Mouse (Mus musculus) forebrain, embryonic 15.5 days (tissue): ENCODE data around the gene Foxn2. TPM values are rescaled to one million over a fixed set of nuclear protein-coding genes. Genes with fewer than 3 reads are reported as not detected.
"Not testable (repeated sequence)": the region's sequence is repeated elsewhere in the genome, so short reads cannot be mapped to it uniquely, and the experiment has no call there.

Experiments used
- ATAC-seq: fragments of 200-750 bp; cut with Nextera tagmentation; replicated peaks from 2 replicates; pipeline ENCODE4 v1.8.0; 2017; ENCODE audit warnings: mild to moderate bottlenecking, moderate TSS enrichment, moderate library complexity
- H3K27ac ChIP-seq: fragments of 300-500 bp; sonication (generic); replicated peaks from 2 replicates; pipeline ENCODE4 v1.5.1; 2015; ENCODE audit warnings: mild to moderate bottlenecking, inconsistent platforms
- H3K27me3 ChIP-seq: fragments of 300-500 bp; sonication (generic); 2 replicates; pipeline ENCODE4 v1.6.1; 2015; ENCODE audit warnings: inconsistent platforms
- H3K36me3 ChIP-seq: fragments of 300-500 bp; sonication (generic); 2 replicates; pipeline ENCODE4 v1.6.1; 2015; ENCODE audit warnings: mild to moderate bottlenecking, inconsistent platforms
- H3K4me1 ChIP-seq: fragments of 300-500 bp; sonication (generic); 2 replicates; pipeline ENCODE4 v1.6.1; 2015; ENCODE audit warnings: inconsistent platforms
- H3K4me2 ChIP-seq: fragments of 300-500 bp; sonication (generic); replicated peaks from 2 replicates; pipeline ENCODE4 v1.6.1; 2015; ENCODE audit warnings: mild to moderate bottlenecking, inconsistent platforms
- H3K4me3 ChIP-seq: fragments of 300-500 bp; sonication (generic); 2 replicates; pipeline ENCODE4 v1.5.1; 2015; ENCODE audit warnings: mild to moderate bottlenecking, inconsistent platforms
- H3K9ac ChIP-seq: fragments of 300-500 bp; sonication (generic); replicated peaks from 2 replicates; pipeline ENCODE4 v1.6.1; 2015; ENCODE audit warnings: mild to moderate bottlenecking, inconsistent platforms
- H3K9me3 ChIP-seq: fragments of 300-500 bp; sonication (generic); 2 replicates; pipeline ENCODE4 v1.6.1; 2016; ENCODE audit warnings: inconsistent platforms
- WGBS: fragments of 180-500 bp; shearing (Covaris S2); methylation state at CpG from one replicate; pipeline ENCODE4 v1.1.7; 2015; ENCODE audit warnings: mixed read lengths; 5-methylcytosine and 5-hydroxymethylcytosine counted together
- polyA plus RNA-seq: library from polyadenylated mRNA; unstranded; fragments of >200 nt; fragmentation: Nextera tagmentation; extraction: Ambion mirVana; gene quantifications from 2 replicates; pipeline ENCODE4 v1.2.1, GENCODE M21; 2015

The Foxn2 gene
- polyA plus RNA-seq, 1 experiment from 2014 or later, result 10.7 TPM

DNA sequence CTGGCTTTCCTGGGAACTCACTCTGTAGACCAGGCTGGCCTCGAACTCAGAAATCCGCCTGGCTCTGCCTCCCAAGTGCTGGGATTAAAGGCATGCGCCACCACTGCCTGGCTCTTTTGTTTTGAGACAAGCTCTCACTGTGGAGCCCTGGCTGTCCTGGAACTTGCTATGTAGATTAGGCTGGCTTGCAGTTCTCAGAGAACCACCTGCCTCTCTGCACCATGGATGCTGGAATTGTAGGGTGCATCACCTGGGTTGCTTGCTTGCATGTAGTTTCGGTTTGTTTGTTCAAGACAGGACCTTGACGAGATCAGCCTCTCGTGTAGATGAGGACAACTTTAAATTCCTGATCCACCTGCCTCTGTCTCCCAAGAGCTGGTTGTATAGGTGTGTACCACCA, 2.7 kb downstream of the Foxn2 start:
- Histone ChIP-seq H3K4me3 (no peak overlapping the region), H3K9me3 (no peaks in the 10 kb centered on the region), H3K4me2 (no peak overlapping the region), H3K36me3 (no peaks in the 10 kb centered on the region), H3K9ac (no peak overlapping the region), H3K4me1 (peaks cover 10% of the 10 kb centered on the region; the same call in 1 of the 2 replicates), H3K27me3 (no peaks in the 10 kb centered on the region), H3K27ac (no peak overlapping the region)
- no peak for ATAC-seq
- 79% methylated on average over 6 of the region's 6 CpGs for WGBS

DNA sequence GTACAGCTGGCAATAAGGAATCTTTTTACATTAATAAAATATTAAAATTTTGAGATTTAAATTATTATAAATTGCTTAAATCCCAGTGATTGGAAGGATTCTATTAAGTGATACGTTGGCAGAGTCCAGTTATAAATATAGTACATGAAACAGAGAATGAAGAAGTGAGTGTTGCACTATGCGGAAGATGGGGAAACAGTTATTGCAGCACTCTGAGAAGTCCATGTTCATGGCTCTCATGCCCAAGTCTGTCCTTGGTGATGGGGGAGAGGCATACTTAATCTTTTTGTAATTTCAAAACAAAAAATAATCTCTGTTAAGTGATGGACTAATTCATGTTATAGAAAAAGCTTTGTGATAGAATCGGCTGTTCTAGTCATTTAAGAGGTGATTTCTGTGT, 17.6 kb downstream of the Foxn2 start:
- Histone ChIP-seq H3K9ac (no peak overlapping the region), H3K4me1 (no peaks in the 10 kb centered on the region), H3K36me3 (no peaks in the 10 kb centered on the region), H3K27me3 (no peaks in the 10 kb centered on the region), H3K27ac (no peak overlapping the region), H3K4me2 (no peak overlapping the region), H3K9me3 (no peaks in the 10 kb centered on the region), H3K4me3 (no peak overlapping the region)
- ATAC-seq, result no peak
- WGBS, result 93% methylated on average over 3 of the region's 3 CpGs

DNA sequence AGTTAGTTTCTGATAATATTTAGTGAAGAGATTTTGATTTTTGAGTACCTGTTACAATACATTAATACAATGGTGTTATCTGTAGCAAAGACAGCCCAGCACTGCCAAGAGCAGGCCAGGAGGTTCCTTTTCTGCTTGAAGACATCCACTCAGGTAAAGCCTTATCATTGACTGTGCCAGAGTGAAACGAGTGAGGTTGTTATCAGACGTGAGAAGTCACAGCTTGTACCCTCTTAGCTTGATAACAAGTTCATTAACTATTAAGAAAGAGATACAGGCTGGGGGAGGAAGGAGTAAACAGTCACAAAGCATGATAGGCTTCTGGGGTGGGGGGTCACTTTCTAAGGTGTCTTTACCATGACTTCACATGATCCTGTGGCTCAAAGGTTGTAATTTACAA, 19.0 kb downstream of the Foxn2 start:
- ATAC-seq, result no peak
- no peaks in the 10 kb centered on the region for H3K27me3 ChIP-seq
- WGBS, result 72% methylated on average over 2 of the region's 2 CpGs
- no peak overlapping the region for H3K4me3 ChIP-seq
- no peaks in the 10 kb centered on the region for H3K9me3 ChIP-seq
- H3K9ac ChIP-seq, result no peak overlapping the region
- no peaks in the 10 kb centered on the region for H3K36me3 ChIP-seq
- H3K4me1 ChIP-seq, result no peaks in the 10 kb centered on the region
- H3K27ac ChIP-seq, result no peak overlapping the region
- no peak overlapping the region for H3K4me2 ChIP-seq

DNA sequence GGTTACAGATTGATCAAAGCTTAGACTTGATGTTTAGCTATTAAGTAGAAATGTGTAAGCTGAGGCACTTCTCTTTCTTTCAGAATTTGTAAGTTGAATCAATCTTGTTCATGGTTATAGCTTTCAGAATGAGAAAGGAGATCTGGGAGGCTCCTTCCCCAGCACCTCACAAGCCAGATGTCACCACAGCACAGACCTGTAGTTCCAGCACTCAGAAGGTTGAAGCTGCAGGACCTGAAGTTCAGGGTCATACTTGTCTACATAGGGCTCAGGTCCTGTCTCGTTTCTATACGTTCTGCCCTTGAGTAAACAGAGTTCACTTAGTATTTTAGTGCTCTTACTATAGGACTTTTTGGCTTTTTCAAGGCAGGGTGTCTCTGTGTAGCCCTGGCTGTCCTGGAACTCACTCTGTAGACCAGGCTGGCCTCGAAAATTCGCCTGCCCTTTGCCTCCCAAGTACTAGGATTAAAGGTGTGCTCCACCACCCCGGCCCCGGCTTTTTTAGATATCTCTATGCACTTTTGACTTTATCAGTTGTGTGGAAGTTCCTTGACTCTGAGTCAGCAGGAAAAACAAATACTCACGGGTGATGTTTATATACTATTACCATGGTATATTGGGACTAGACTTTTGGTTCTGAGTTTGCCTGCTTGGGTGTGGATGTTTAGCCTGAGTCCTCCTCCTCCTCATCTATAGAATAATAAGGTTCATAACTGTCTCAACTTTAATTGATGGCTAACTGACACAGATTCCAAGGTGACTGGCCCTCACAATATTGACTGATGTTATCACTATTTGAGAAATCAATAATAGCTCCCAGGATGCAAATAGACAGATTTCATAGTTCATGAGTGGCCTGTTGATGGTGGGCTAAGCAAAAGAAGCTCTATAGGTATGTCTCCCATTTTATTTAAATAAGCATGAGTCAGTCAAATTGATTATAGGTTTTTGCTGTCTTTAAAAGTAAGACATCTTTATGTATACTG, 19.7 kb downstream of the Foxn2 start:
- ATAC-seq, result no peak
- Histone ChIP-seq H3K36me3 (no peaks in the 10 kb centered on the region), H3K4me2 (no peak overlapping the region), H3K9ac (no peak overlapping the region), H3K4me1 (no peaks in the 10 kb centered on the region), H3K27me3 (no peaks in the 10 kb centered on the region), H3K9me3 (no peaks in the 10 kb centered on the region), H3K27ac (no peak overlapping the region), H3K4me3 (no peak overlapping the region)
- 93% methylated on average over 7 of the region's 7 CpGs for WGBS

DNA sequence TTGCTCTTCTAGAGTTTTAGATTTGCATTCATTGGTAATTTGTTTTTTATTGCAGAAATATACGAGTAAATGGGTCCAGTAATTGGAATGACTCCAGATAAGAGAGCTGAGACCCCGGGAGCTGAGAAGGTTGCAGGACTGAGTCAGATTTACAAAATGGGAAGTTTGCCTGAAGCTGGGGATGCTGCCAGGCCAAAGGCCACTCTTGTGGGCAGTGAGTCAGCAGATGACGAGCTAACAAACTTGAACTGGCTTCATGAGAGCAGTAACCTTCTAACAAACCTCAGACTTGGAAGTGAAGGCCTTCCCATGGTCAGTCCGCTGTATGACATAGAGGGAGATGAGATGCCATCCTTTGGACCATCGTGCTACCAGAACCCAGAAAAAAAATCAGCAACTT, 22.1 kb downstream of the Foxn2 start:
- Histone ChIP-seq H3K36me3 (no peaks in the 10 kb centered on the region), H3K4me2 (no peak overlapping the region), H3K4me3 (no peak overlapping the region), H3K9ac (no peak overlapping the region), H3K27me3 (no peaks in the 10 kb centered on the region), H3K4me1 (no peaks in the 10 kb centered on the region), H3K27ac (no peak overlapping the region), H3K9me3 (no peaks in the 10 kb centered on the region)
- ATAC-seq, result no peak
- 82% methylated on average over 5 of the region's 5 CpGs for WGBS

DNA sequence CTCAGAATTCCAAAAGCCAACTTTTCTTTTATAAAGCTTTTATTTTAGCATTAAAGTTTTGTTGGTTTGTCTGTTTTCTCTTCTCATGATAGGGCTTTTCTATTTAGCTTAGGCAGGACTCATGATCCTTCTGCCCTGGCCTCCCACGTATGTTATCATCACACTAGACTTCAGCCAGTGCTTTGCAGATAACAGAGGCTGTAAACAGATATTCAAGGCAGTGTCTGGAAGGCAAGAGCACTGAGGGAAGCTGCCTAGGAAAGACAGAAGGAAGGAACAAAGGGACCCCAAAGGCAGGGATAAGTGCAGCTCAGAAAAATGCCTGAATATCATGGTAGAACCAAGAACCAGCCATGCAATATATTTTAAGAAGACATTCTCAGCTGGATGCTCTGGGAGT, 26.1 kb downstream of the Foxn2 start:
- no peaks in the 10 kb centered on the region for H3K9me3 ChIP-seq
- no peak overlapping the region for H3K4me2 ChIP-seq
- no peaks in the 10 kb centered on the region; the same call in 1 of the 2 replicates for H3K36me3 ChIP-seq
- H3K27me3 ChIP-seq, result no peaks in the 10 kb centered on the region
- no peak for ATAC-seq
- H3K4me1 ChIP-seq, result no peaks in the 10 kb centered on the region
- no peak overlapping the region for H3K4me3 ChIP-seq
- 98% methylated on average over 1 of the region's 1 CpGs for WGBS
- no peak overlapping the region for H3K9ac ChIP-seq
- H3K27ac ChIP-seq, result no peak overlapping the region

DNA sequence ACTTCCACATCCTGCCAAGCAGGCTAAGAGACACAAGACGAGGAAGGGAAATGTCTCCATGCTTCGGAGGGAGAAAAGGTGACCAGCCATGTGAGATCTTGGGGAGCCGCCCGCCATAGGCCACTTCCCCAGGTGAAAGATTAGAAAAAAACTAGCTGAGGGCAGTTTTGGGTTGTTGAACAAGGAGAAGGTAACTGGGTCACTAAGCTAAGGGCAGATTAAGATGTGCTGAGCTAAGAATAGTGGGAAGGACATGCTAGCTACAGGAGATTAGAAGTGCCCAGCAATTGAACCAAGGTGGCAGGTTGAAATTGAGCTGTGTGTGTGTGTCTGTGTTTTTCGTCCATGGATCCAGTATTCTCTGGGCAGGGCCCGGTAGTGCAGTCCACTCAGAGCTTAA, 27.2 kb downstream of the Foxn2 start:
- ATAC-seq, result no peak
- no peak overlapping the region for H3K9ac ChIP-seq
- no peaks in the 10 kb centered on the region for H3K9me3 ChIP-seq
- 86% methylated on average over 6 of the region's 6 CpGs for WGBS
- no peak overlapping the region for H3K27ac ChIP-seq
- no peak overlapping the region for H3K4me2 ChIP-seq
- H3K36me3 ChIP-seq, result no peaks in the 10 kb centered on the region; the same call in 1 of the 2 replicates
- H3K4me3 ChIP-seq, result no peak overlapping the region
- H3K4me1 ChIP-seq, result no peaks in the 10 kb centered on the region
- H3K27me3 ChIP-seq, result no peaks in the 10 kb centered on the region

DNA sequence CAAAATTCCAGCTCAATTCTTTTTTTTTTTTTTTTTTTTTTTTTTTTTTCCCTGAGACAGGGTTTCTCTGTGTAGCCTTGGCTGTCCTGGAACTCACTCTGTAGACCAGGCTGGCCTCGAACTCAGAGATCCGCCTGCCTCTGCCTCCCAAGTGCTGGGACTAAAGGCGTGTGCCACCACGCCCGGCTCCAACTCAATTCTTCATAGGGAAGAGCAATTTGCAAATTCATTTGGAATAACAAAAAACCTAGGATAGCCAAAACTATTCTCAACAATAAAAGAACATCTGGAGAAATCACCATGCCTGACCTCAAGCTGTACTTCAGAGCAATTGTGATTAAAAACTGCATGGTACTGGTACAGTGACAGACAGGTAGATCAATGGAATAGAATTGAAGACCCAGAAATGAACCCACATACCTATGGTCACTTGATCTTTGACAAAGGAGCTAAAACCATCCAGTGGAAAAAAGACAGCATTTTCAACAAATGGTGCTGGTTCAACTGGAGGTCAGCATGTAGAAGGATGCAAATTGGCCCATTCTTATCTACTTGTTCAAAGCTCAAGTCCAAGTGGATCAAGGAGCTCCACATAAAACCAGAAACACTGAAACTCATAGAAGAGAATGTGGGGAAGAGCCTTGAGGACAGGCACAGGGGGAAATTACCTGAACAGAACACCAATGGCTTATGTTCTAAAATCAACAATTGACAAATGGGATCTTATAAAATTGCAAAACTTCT, 28.3 kb downstream of the Foxn2 start:
- WGBS, result over 99% methylated on average over 5 of the region's 5 CpGs
- ATAC-seq, H3K9me3 ChIP-seq: not testable (repeated sequence)

DNA sequence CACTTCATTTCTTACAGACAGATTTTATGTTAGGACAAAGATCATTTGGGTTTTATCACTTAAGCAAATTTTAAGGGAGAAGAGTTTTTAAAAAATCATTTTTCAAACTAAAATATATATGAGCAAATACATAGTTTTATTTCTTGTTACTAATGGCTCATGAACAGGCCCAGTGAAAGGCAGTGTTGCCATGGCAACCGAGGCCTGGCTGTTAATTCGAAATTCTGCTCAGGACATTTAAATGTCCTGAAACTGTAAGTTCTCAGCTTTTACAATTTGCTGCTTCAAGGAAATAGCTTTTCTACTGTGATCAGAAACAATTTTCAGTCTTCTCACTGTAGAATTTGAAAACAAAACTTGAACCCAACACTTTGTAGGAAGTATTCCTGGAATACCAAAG, 33.3 kb downstream of the Foxn2 start:
- no peak for ATAC-seq
- Histone ChIP-seq H3K4me3 (no peak overlapping the region), H3K4me1 (0 out of 2 replicates have a peak, but pooled peaks cover 5% of the 10 kb centered on the region), H3K9me3 (no peaks in the 10 kb centered on the region), H3K36me3 (no peaks in the 10 kb centered on the region; the same call in 1 of the 2 replicates), H3K4me2 (no peak overlapping the region), H3K9ac (no peak overlapping the region), H3K27me3 (no peaks in the 10 kb centered on the region), H3K27ac (no peak overlapping the region)
- WGBS, result 51% methylated on average over 2 of the region's 2 CpGs

More for the DNA sequence above, 28.3 kb downstream of the Foxn2 start:
- H3K4me2 ChIP-seq, H3K9ac ChIP-seq, H3K36me3 ChIP-seq, H3K27me3 ChIP-seq, H3K27ac ChIP-seq, H3K4me3 ChIP-seq, H3K4me1 ChIP-seq: not testable (repeated sequence)

DNA sequence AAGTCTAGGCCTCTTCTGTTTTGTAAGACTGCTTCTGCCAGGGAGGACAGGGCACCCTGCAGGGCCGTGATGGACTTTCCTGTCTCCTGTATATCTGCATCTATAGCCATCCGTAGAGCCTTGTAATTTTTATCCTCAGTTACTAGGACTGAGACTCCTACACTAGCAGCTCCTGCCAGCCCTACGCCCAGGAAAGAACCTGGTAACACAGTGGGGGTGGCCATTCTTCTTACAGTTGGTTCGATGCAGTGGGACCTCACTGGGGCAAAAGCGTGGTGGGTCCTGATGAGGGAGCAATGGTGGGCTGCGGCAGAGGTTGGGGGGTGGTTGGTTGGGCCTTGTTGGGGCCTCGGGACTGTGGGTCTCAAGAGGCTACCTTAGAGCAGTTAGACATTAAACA, 36.7 kb downstream of the Foxn2 start:
- H3K9me3 ChIP-seq, result no peaks in the 10 kb centered on the region
- 93% methylated on average over 7 of the region's 7 CpGs for WGBS
- no peak overlapping the region for H3K4me2 ChIP-seq
- H3K9ac ChIP-seq, result no peak overlapping the region
- H3K4me1 ChIP-seq, result 0 out of 2 replicates have a peak, but pooled peaks cover 5% of the 10 kb centered on the region
- H3K4me3 ChIP-seq, result no peak overlapping the region
- no peaks in the 10 kb centered on the region for H3K36me3 ChIP-seq
- ATAC-seq, result no peak
- no peak overlapping the region for H3K27ac ChIP-seq
- H3K27me3 ChIP-seq, result no peaks in the 10 kb centered on the region

DNA sequence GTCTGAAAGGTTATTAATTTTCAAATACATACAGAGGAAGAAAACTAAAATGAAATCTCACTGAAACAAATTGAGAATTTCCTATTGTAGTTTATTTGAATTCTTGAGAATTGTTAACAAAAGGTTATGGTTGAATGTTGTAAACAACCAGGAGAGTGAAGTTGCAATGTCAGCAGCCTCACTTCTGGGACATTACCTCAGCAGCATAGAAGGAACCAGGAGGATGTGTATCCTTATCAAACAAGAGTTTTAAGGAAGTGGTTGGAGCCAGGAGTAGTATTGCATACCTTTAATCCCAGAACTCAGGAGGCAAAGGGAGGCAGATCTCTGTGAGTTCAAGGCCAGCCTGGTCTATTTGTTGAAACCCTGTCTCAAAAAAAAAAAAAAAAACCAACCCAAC, 37.2 kb downstream of the Foxn2 start:
- Histone ChIP-seq H3K4me1 (0 out of 2 replicates have a peak, but pooled peaks cover 5% of the 10 kb centered on the region), H3K27ac (no peak overlapping the region)
- no peak for ATAC-seq

DNA sequence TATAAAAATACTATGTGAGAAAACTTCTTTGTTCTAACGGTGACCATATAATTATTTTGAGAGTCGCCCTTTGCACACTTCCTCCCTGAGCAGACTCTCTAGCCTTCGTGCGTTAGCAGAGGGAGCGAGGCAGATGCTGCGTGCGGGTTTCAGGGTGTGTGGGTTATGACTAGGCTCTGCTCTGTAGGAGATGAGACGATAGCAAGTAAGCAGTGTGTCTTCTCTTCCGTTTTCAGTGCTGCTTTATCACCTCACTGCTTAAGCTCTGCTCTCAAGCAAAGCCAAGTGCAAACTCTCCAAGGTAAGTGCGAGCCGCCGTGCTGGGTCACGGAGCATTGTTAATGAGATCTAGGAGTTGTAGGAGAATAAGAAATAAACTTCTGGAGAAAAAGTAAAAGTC, 38.5 kb downstream of the Foxn2 start:
- no peaks in the 10 kb centered on the region for H3K36me3 ChIP-seq
- no peaks in the 10 kb centered on the region for H3K9me3 ChIP-seq
- H3K4me3 ChIP-seq, result no peak overlapping the region
- H3K4me1 ChIP-seq, result no peaks in the 10 kb centered on the region
- no peak for ATAC-seq
- H3K27ac ChIP-seq, result no peak overlapping the region
- no peaks in the 10 kb centered on the region for H3K27me3 ChIP-seq
- H3K4me2 ChIP-seq, result no peak overlapping the region
- no peak overlapping the region for H3K9ac ChIP-seq
- 83% methylated on average over 13 of the region's 13 CpGs for WGBS

More for the DNA sequence above, 37.2 kb downstream of the Foxn2 start:
- Histone ChIP-seq H3K36me3 (no peaks in the 10 kb centered on the region), H3K27me3 (no peaks in the 10 kb centered on the region), H3K9ac (no peak overlapping the region), H3K4me3 (no peak overlapping the region), H3K4me2 (no peak overlapping the region), H3K9me3 (no peaks in the 10 kb centered on the region)
